Mouse (Mus musculus) liver, embryonic 14.5 days (tissue): ENCODE data around the gene Alg14. TPM values are rescaled to one million over a fixed set of nuclear protein-coding genes. Genes with fewer than 3 reads are reported as not detected.

ENCODE experiments used
- ATAC-seq: fragments of 200-750 bp; cut with Nextera tagmentation; 2 replicates; pipeline ENCODE4 v1.8.0; 2017; ENCODE audit warnings: moderate number of reproducible peaks, mild to moderate bottlenecking, moderate library complexity; ENCODE audit not compliant: insufficient read depth
- DNase-seq, 3 experiments: peaks; one replicate each; pipeline ENCODE4 v3.0.0-alpha.2; 2012 to 2013; ENCODE audit warnings: low read depth in 3 of 3, low spot score in 3 of 3
- H3K27ac ChIP-seq: fragments of 300-500 bp; sonication (generic); 2 replicates; pipeline ENCODE4 v1.5.1; 2014; ENCODE audit warnings: moderate library complexity, mild to moderate bottlenecking, control low read depth, inconsistent platforms
- H3K27me3 ChIP-seq: fragments of 300-500 bp; sonication (generic); 2 replicates; pipeline ENCODE4 v1.6.1; 2014; ENCODE audit warnings: mild to moderate bottlenecking, low read length, moderate library complexity; ENCODE audit not compliant: control insufficient read depth, insufficient read depth
- H3K36me3 ChIP-seq: fragments of 300-500 bp; sonication (generic); replicated peaks from 2 replicates; pipeline ENCODE4 v1.6.1; 2014; ENCODE audit warnings: low read depth; ENCODE audit not compliant: control insufficient read depth, insufficient read depth
- H3K4me1 ChIP-seq, 2 experiments: fragments of 200-500 bp in 1 of 2; fragments of 300-500 bp in 1 of 2; sonication (generic) in 1 of 2; replicated peaks; 2 replicates each; pipeline ENCODE4 v1.6.1; 2012 to 2014; ENCODE audit warnings: antibody characterized with exemption in 1 of 2, inconsistent platforms in 1 of 2, low read length in 1 of 2; ENCODE audit not compliant: control insufficient read depth in 2 of 2, insufficient read depth in 2 of 2
- H3K4me2 ChIP-seq: fragments of 300-500 bp; sonication (generic); 2 replicates; pipeline ENCODE4 v1.6.1; 2014; ENCODE audit warnings: low read depth, mild to moderate bottlenecking, control low read depth, moderate library complexity
- H3K4me3 ChIP-seq, 2 experiments: fragments of 200-500 bp in 1 of 2; fragments of 300-500 bp in 1 of 2; sonication (generic) in 1 of 2; 2 replicates each; pipeline ENCODE4 v1.5.1; 2012 to 2014; ENCODE audit warnings: low read depth in 2 of 2, low read length in 2 of 2, mild to moderate bottlenecking in 2 of 2, control low read depth in 1 of 2, inconsistent platforms in 1 of 2, moderate library complexity in 1 of 2; ENCODE audit not compliant: insufficient read depth in 1 of 2
- H3K9ac ChIP-seq: fragments of 300-500 bp; sonication (generic); replicated peaks from 2 replicates; pipeline ENCODE4 v1.6.1; 2014; ENCODE audit warnings: mild to moderate bottlenecking, control low read depth, moderate library complexity
- H3K9me3 ChIP-seq: fragments of 300-500 bp; sonication (generic); 2 replicates; pipeline ENCODE4 v1.6.1; 2016; ENCODE audit warnings: low read length, mixed read lengths; ENCODE audit not compliant: control insufficient read depth
- CTCF ChIP-seq: IDR thresholded peaks from 2 replicates; pipeline ENCODE4 v1.5.1; 2016; ENCODE audit warnings: antibody characterized with exemption, low read depth, control low read depth
- EP300 ChIP-seq: IDR thresholded peaks from 2 replicates; pipeline ENCODE4 v1.6.1; 2016; ENCODE audit warnings: antibody characterized with exemption, low read depth
- WGBS: fragments of 180-500 bp; shearing (Covaris S2); extraction: QIAGEN DNeasy Blood & Tissue Kit; methylation state at CpG from one replicate; pipeline ENCODE4 v1.1.7; 2014; ENCODE audit not compliant: insufficient replicate concordance; 5-methylcytosine and 5-hydroxymethylcytosine counted together
- polyA plus RNA-seq, 2 experiments: library from polyadenylated mRNA; depleted of rRNA in 1 of 2; stranded (reverse) in 1 of 2; unstranded in 1 of 2; fragments of >200 nt; fragmentation: Nextera tagmentation in 1 of 2; extraction: Ambion mirVana in 1 of 2; gene quantifications; 2 replicates each; pipeline versions ENCODE4 v1.2.1 to v1.2.3; 2012 to 2014

The Alg14 gene
- polyA plus RNA-seq, 2 experiments: 6.5 to 18.8 TPM

DNA sequence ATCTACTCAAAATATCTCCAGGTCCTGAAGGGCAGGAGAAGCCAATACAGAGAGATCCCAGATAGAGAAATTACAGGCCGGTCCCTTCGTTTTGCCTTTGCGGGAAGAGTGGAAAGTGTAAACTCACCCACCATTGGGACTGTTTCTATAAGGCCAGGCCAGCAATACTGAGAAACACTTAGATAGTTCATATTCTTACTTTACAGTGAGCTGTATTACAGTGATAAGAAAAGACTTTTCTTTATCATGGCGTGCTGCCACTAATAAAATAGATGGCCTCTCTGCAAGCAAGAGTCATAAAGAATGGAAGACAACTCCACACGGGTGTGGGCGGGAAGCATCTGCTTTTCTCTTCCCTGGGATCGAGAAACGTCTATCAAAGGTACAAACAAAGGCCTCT lies 97.8 kb downstream of the Alg14 start:
- no peaks in the 10 kb centered on the region for H3K36me3 ChIP-seq
- WGBS: 34% methylated on average over 8 of the region's 8 CpGs
- peak; percentile 65; the same call in 1 of the 2 replicates for ATAC-seq
- H3K9me3 ChIP-seq: no peaks in the 10 kb centered on the region
- H3K9ac ChIP-seq: no peak overlapping the region
- H3K4me3 ChIP-seq: no peak overlapping the region
- no peak overlapping the region; the same call in 1 of the 2 replicates for H3K4me2 ChIP-seq
- TF ChIP-seq EP300 (0 out of 2 replicates have a peak, but pooled peaks have one; percentile 9), CTCF (no peak)
- no peak overlapping the region for H3K27ac ChIP-seq
- peaks cover 7 to 21% of the 10 kb centered on the region in 2 experiments for H3K4me1 ChIP-seq
- no peak for DNase-seq
- no peaks in the 10 kb centered on the region for H3K27me3 ChIP-seq

DNA sequence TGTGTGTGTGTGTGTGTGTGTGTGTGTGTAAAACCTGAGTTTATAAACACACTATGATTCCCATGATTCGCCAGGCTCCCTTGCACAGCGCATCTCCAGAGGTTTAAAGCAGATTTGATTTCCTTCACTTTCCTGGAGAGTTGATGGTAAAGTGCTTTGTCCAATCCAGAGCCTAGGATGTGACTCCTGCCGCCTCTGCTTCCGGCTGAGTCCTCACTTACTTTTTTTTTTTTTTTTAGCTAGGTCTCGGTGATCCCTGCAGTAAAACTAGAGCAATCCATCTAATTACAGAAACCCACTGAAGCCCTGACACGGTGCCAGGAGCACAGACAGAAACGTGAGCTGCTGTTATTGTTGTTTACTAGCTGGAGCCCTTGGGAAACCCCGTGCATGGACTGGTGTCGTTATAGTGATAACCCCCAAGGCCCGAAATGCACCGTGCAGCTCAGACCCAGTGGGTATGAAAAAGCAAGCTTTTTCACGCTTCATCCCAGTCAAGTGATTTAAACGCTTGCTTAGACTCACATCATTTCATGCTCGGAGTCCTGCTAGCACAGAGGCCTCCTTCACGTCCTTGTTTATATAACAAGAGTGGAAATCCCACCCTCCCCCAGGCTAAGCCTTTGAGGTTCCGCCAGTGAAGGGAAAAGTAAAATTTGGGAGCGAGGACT lies 98.4 kb downstream of the Alg14 start:
- 58% methylated on average over 17 of the region's 17 CpGs for WGBS
- no peaks in the 10 kb centered on the region for H3K27me3 ChIP-seq
- TF ChIP-seq CTCF: no peak
- no peak for TF ChIP-seq EP300
- no peak overlapping the region for H3K27ac ChIP-seq
- no peaks in the 10 kb centered on the region for H3K9me3 ChIP-seq
- no peak overlapping the region for H3K4me3 ChIP-seq
- ATAC-seq (no peak), DNase-seq (no peak)
- H3K36me3 ChIP-seq: no peaks in the 10 kb centered on the region
- peaks cover 7 to 21% of the 10 kb centered on the region in 2 experiments for H3K4me1 ChIP-seq
- H3K9ac ChIP-seq: no peak overlapping the region
- H3K4me2 ChIP-seq: 0 out of 2 replicates have a peak overlapping the region, but pooled peaks have one; percentile 2

DNA sequence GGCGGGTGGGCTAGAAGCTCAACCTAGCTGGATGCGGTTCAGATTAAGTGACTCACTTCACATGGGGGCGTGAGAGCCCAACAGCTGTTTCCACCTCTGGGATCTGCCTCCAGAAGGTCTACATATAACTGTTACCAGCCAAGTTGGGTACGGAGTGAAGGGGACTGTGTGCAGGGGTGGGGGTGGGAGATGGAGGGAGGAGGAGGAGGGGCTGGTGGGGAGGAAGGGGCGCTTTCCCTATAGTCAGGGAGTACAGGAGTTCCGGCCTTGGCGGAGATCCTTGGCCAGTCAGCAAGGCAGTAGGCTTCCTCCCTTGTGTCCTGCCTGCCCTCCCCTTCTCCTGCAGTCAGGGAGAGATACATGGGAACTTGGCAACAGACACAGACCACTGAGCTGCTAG lies 99.2 kb downstream of the Alg14 start:
- no peaks in the 10 kb centered on the region for H3K27me3 ChIP-seq
- H3K36me3 ChIP-seq: no peaks in the 10 kb centered on the region
- TF ChIP-seq CTCF: no peak
- no peak for TF ChIP-seq EP300
- DNase-seq: no peak
- no peaks in the 10 kb centered on the region for H3K9me3 ChIP-seq
- no peak overlapping the region for H3K4me2 ChIP-seq
- ATAC-seq: no peak
- H3K4me3 ChIP-seq: no peak overlapping the region
- H3K4me1 ChIP-seq: peaks cover 7 to 21% of the 10 kb centered on the region in 2 experiments
- no peak overlapping the region for H3K9ac ChIP-seq
- H3K27ac ChIP-seq: no peak overlapping the region
- 77% methylated on average over 7 of the region's 7 CpGs for WGBS

DNA sequence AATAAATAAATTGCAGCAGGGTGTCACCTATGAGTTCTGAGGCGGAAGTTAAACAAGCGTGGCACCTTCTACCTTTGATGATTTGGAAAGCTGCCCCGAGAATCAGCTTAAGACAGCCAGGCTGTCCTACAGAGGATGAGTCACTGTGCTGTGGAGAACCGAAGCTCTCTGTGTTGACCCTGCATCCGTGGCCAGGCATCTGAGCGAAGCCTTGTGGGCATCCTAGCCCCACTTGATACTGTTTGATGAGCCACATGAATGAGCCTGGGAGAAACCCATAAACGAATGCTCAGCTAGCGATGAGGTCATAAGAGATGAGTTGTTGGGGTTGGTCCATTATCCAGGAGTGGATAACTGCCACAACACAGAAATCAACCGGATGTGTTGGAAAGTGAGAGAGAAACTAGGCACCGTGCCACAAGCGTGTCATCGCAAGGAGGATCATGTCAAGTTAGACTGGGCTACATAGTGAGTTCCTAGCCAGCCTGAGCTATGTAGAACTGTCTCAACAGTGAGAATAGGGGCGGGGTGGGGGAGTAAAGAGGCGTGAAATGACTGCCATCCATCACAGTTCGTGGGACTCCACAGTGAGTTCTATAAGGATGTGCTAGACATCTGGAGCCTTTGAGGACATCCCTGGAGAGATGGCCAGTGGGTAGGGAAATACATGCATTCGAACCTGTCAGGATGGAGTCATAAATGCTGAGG lies 104.2 kb downstream of the Alg14 start:
- Histone ChIP-seq H3K27ac (no peak overlapping the region), H3K36me3 (no peaks in the 10 kb centered on the region), H3K4me1 (peaks cover 0 to 7% of the 10 kb centered on the region in 2 experiments; a peak in 2 of 4 replicates), H3K27me3 (no peaks in the 10 kb centered on the region), H3K9me3 (no peaks in the 10 kb centered on the region), H3K4me3 (no peak overlapping the region), H3K9ac (no peak overlapping the region), H3K4me2 (no peak overlapping the region)
- DNase-seq (no peak), ATAC-seq (no peak)
- WGBS: 73% methylated on average over 16 of the region's 16 CpGs
- no peak for TF ChIP-seq CTCF
- TF ChIP-seq EP300: no peak

DNA sequence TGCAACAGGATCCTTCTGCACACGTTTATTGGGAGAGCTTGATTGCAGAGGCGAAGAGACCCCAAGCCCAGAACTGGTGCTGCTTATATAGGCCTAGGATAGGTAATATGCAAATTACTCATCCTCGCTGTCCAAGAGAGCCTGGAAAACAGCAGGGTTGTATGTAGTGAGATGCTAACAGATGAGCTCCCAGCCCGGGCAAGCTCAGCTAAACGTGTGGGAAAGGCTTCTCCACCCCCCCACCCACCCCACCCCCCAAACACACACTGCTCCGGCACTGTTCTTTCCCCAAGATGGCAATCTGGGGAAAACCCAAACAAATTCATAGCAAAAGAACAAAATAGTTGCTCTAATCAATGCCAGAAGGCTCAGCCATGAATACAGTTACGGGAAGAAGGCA lies 105.0 kb downstream of the Alg14 start:
- ATAC-seq (no peak), DNase-seq (no peak)
- no peak overlapping the region for H3K27ac ChIP-seq
- 69% methylated on average over 7 of the region's 7 CpGs for WGBS
- peaks cover 0 to 5% of the 10 kb centered on the region in 2 experiments; a peak in 2 of 4 replicates for H3K4me1 ChIP-seq
- no peak overlapping the region for H3K4me2 ChIP-seq
- TF ChIP-seq EP300 (no peak), CTCF (no peak)
- no peak overlapping the region for H3K9ac ChIP-seq
- no peaks in the 10 kb centered on the region for H3K27me3 ChIP-seq
- no peak overlapping the region for H3K4me3 ChIP-seq
- H3K9me3 ChIP-seq: no peaks in the 10 kb centered on the region
- no peaks in the 10 kb centered on the region for H3K36me3 ChIP-seq
